Mouse (Mus musculus) testis, adult 2 months (tissue): Measurements from ENCODE around the gene Ccdc71l.

ENCODE experiments used
- CTCF ChIP-seq: fragments of 200-500 bp; IDR thresholded peaks from 2 replicates; pipeline ENCODE4 v1.5.1; 2012; ENCODE audit warnings: low read depth, mild to moderate bottlenecking, inconsistent platforms, low read length, moderate library complexity; ENCODE audit not compliant: control insufficient read depth, insufficient read depth, insufficient replicate concordance
- POLR2A ChIP-seq: fragments of 200-500 bp; IDR thresholded peaks from 2 replicates; pipeline ENCODE4 v1.6.1; 2012; ENCODE audit warnings: low read depth, mild to moderate bottlenecking, inconsistent platforms, low read length, moderate library complexity; ENCODE audit not compliant: control insufficient read depth

GRCm38 (mm10) chr12:32427832-32428231 lies 49.3 kb downstream of the Ccdc71l start:
- TF ChIP-seq CTCF (no peak), POLR2A (no peak)
